ENCODE assay signal across 8 mouse cellular contexts in the genomic region with DNA sequence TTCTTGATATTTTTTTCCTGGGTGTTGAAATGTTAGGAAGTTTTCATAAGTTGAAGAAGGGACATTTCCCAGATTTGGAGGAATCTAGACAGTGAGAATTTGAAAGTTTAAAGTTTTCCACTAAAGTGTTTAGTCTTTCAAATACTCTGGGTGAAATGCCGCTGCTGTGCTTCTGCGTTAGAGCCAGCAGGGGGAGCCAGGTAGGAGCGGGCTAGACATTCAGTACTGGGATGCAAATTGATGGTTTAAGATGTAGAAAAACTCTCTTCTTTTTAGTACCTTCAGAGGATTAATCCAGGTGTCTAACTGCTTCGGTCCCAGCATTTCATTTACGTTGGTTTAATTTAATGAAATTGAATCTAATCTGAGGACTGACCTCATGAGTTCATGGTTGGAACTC.
DNase-seq lines count a peak whose midpoint lies in the region; ATAC-seq lines count a peak whose summit lies in the region.

No protein-coding gene starts in this region.

- no peak overlapping the region for H3K4me3 ChIP-seq in embryonic facial prominence, embryonic 11.5 days (ENCODE audit: low read depth, low read length)

- peak; percentile 36 to 64 for DNase-seq in heart, postnatal 10 days
- no peak for DNase-seq in heart, adult 11 months
- peak; percentile 38 to 63 for DNase-seq in CD8-positive naive resting alpha-beta T cell, adult 2 months (ENCODE audit: low read depth in 2 of 2, low spot score in 2 of 2)
- peak; percentile 38 to 40 for DNase-seq in adrenal gland, adult 18-20 months (ENCODE audit: low spot score in 2 of 2)
- DNase-seq in embryonic facial prominence, embryonic 11.5 days (ENCODE audit: low spot score) = peak; percentile 62
- DNase-seq in layer of hippocampus, adult 9-11 months = peak; percentile 3
- peak; percentile 42 for DNase-seq in thymus, postnatal 25 days

- no peaks in the 10 kb centered on the region for H3K4me1 ChIP-seq in embryonic facial prominence, embryonic 11.5 days (ENCODE audit: control insufficient read depth, insufficient read depth, low read length)

- H3K9me3 ChIP-seq in embryonic facial prominence, embryonic 11.5 days (replicated peaks; ENCODE audit: control insufficient read depth, low read length) = no peaks in the 10 kb centered on the region

- H3K4me2 ChIP-seq in embryonic facial prominence, embryonic 11.5 days (ENCODE audit: low read depth, low read length) = no peak overlapping the region

- no peaks in the 10 kb centered on the region for H3K27me3 ChIP-seq in embryonic facial prominence, embryonic 11.5 days (ENCODE audit: control insufficient read depth, insufficient read depth, low read length)

- WGBS in embryonic facial prominence, embryonic 11.5 days = 16% methylated on average over 5 of the region's 5 CpGs

- intact Hi-C loops in heart, postnatal 10 days (cut with DNase I) = loop anchor here (1.0 to 10.0 kb wide), 3 partner anchors 178 to 354 kb away; no protein-coding TSS in a partner anchor

- ATAC-seq in embryonic facial prominence, embryonic 11.5 days (replicated peaks; ENCODE audit: insufficient number of reproducible peaks, low FRiP score, low TSS enrichment, low read depth) = no peak
- ATAC-seq in megakaryocyte-erythroid progenitor cell, adult 5-6 weeks (replicated peaks; ENCODE audit: low FRiP score, low TSS enrichment, poor library complexity, severe bottlenecking) = peak; percentile 92

- H3K27ac ChIP-seq in embryonic facial prominence, embryonic 11.5 days (replicated peaks; ENCODE audit: low read depth, low read length) = no peak overlapping the region

- no peak overlapping the region for H3K9ac ChIP-seq in embryonic facial prominence, embryonic 11.5 days (replicated peaks; ENCODE audit: low read length)

- no peaks in the 10 kb centered on the region for H3K36me3 ChIP-seq in embryonic facial prominence, embryonic 11.5 days (replicated peaks; ENCODE audit: control insufficient read depth, insufficient read depth, low read depth, low read length)
